Mouse (Mus musculus) gastrocnemius, adult 18-20 months (tissue): Measurements from ENCODE around the gene Rnps1. TPM values are rescaled to one million over a fixed set of nuclear protein-coding genes. Genes with fewer than 3 reads are reported as not detected.
"Not testable (repeated sequence)": the region's sequence is repeated elsewhere in the genome, so short reads cannot be mapped to it uniquely, and the experiment has no call there.

Experiments used
- DNase-seq: peaks from one replicate; pipeline ENCODE4 v3.0.0; 2021; ENCODE audit warnings: low spot score
- total RNA-seq, 2 experiments: library from RNA; stranded (reverse); gene quantifications; 2 replicates each; pipeline ENCODE4 v1.2.3; 2021

Gene Rnps1
- total RNA-seq, 2 experiments from 2014 or later = 52.1 to 57.5 TPM

GRCm38 (mm10) chr17:24426471-24427169, 12.3 kb downstream of the Rnps1 start, which contains the start of gene Eci1:
Eci1 (plus strand) TSS chr17:24426641.
- DNase-seq = peak; percentile 97

GRCm38 (mm10) chr17:24427170-24427557, 12.8 kb downstream of the Rnps1 start:
- no peak for DNase-seq

- peak; percentile 58 for DNase-seq
Observed at GRCm38 (mm10) chr17:24429201-24429983, 15.0 kb downstream of the Rnps1 start.

- peak; percentile 39 for DNase-seq
Observed at GRCm38 (mm10) chr17:24437016-24437415, 22.7 kb downstream of the Rnps1 start.

- no peak for DNase-seq
Observed at GRCm38 (mm10) chr17:24440377-24440776, 26.0 kb downstream of the Rnps1 start.

- DNase-seq = no peak
Observed at GRCm38 (mm10) chr17:24441148-24441547, 26.8 kb downstream of the Rnps1 start.

GRCm38 (mm10) chr17:24442107-24442506, 27.7 kb downstream of the Rnps1 start:
- DNase-seq = peak; percentile 34

DNA sequence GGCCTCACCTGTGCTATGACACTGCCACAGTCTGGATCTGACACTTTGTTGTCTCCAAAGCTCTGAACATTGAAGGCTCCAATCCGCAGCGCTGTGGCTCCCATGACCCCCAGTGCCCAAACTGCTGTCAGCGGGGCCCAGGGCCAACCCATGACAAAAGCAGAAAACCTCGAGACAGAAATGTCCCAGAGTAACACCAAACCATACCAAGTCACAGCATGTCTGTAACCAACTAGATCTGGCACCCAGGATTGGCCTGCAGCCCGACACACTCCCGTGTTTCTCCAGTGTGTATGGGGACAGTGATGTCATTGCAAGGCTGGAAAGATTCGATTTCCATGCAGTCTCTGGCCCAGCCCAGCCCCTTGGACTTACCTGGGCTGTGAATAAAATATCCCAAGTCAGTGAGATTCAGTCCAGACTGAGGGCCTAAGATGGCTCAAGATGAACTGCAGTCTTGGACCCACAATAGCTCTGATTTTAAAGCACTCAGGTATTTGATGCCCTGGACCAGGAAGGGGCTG, 28.3 kb downstream of the Rnps1 start, which contains the start of gene Dnase1l2:
Dnase1l2 (minus strand) TSS at position 474 of the 524 bp plus-strand sequence.
- peak; percentile 25 for DNase-seq

DNA sequence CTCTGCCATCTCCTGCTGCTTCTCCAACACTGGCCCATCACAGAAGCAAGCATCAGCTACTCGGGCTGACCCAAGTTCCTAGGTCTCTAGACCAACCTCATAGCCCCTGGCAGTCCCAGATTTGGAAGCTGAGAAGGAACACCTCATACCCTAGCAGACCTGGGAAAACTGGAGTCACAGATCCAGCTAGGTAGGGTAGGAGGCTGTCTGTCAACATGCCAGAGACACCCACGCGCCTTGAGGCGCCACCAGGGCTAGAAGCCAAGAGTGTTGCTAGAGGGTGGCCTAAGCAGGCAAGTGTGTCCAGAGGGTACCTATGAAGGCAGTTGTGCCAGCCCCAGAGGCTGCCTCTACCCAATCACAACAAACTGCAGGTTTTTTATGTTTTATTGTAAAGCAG, 29.0 kb downstream of the Rnps1 start:
- no peak for DNase-seq

DNA sequence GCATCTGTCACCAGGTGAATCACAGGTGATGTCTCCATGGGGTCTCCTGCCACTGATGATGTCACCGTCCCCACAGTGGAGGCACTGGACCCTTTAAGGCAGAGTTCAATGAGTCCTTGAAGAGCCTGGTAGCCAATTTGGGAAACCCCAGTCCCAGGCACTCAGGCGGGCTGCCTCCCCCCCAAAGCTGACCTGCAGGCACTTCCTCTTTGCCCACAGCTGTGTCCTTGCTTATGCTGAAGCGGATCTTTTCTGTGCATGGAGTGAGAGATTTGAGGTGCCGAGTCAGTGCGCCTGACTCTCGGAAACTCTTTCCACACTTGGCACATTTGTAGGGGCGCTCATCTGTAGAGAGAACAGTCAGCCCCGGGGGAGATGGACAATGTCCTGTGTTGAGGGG, 32.2 kb downstream of the Rnps1 start:
- DNase-seq = no peak

- DNase-seq = no peak
Observed at GRCm38 (mm10) chr17:24449507-24449906, 35.1 kb downstream of the Rnps1 start.

GRCm38 (mm10) chr17:24451220-24451619, 36.9 kb downstream of the Rnps1 start:
- DNase-seq = no peak

GRCm38 (mm10) chr17:24453372-24453771, 39.0 kb downstream of the Rnps1 start:
- no peak for DNase-seq

- DNase-seq = no peak
Observed at GRCm38 (mm10) chr17:24454218-24454755, 39.9 kb downstream of the Rnps1 start.

DNA sequence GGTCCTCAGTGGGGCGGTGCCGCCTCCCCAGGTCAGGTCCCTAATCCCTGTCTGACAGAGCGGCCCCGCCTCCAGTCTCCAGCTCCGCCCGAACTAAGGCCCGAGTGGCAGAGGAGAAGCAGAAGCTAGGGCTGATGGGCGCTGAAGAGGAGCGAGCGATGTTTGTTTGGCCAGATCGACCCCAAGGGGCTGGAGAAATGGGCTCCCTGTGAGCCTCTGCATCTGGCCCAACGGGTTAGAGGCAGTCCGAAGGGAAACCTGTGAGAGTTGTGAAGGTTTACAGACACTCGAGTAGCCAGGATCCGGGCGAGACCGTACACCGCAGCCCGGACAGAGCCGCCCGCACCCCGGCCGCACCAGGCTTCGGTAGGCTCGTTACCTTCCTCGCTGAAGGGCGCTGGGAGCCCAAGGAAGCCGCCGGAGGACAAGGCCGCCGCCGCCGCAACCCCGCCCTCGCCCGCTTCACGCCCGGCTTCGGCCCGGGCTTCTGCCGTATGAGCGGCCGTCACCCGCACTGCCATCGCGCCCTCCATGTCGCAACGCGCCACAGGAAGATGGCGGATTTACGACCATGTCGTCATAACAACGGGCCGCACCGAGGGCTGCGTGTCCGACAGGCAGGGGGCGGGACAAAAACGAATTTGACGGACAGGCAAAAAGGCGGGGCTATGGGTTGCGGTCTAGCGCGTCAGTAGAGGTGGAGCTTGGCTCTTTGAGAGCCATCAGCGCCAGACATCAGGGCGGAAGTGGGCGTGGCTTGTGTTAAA, 40.6 kb downstream of the Rnps1 start:
- peak; percentile 100 for DNase-seq

DNA sequence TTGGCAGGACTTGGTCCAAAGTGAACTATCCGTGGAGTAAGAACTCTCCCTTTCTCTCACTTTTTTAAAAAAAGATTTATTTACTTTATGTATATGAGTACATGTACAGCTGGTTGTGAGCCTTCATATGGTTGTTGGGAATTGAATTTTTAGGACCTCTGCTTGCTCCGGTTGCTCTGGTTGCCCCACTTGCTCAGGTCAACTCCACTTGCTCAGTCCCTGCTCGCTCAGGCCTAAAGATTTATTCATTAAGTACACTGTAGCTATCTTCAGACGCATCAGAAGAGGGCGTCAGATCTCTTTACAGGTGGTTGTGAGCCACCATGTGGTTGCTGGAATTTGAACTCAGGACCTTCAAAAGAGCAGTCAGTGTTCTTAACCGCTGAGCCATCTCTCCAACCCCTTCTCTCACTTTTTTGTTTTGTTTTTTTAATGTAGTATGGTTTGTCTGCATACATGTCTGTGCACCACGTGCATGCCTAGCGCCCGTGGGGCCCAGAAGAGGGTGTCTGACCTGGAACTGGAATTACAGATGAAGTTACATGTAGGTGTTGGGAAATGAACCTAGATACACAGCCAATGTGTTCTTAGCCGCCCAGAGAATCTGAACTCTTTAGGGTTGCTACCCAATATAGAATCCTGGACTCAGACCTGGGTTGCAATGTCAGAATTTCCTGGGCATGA, 41.3 kb downstream of the Rnps1 start:
- not testable (repeated sequence) for DNase-seq

- DNase-seq = no peak
Observed at GRCm38 (mm10) chr17:24461580-24461979, 47.2 kb downstream of the Rnps1 start.

GRCm38 (mm10) chr17:24462932-24463331, 48.6 kb downstream of the Rnps1 start:
- no peak for DNase-seq

DNA sequence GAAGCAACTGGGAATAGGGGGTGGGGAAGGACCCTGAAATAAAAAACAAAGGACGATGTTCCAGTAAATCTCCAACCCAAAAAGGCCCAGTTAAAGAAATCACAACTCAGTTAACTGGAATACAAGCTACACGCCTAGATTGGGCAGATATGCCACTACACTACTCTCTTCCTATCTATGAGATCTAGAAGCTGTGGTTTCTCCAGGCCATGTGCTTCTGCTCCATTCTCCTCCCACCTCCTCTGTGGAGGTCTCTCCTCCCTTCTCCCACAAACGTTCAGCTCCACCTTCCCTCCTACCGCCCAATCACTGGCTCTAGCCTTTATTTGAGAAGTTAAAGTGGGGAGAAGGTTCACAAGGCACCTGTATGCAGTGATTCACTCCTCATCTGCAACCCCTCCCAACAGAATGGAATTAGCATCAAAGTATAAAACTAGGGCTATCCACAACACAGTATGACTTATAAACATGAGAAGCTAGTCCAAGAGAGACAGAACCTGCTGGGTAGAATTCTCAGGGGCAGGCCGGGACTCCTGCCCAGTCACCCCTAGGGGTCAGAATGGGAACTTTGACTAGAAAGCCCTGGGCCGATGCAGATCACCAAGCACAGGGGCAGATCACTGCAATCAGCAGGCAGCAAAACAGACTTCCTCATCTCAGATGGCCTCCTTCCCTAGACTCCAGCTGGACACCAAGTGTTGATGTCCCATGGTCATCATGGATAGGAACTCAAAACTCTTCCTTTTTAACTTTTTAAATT, 49.2 kb downstream of the Rnps1 start:
- no peak for DNase-seq

GRCm38 (mm10) chr17:24468636-24469246, 54.4 kb downstream of the Rnps1 start:
- no peak for DNase-seq
